Mouse (Mus musculus) intestine, embryonic 16.5 days (tissue): Measurements from ENCODE around the gene Arglu1. TPM values are rescaled to one million over a fixed set of nuclear protein-coding genes. Genes with fewer than 3 reads are reported as not detected.

Source experiments
- ATAC-seq: fragments of 200-750 bp; cut with Nextera tagmentation; 2 replicates; pipeline ENCODE4 v1.8.0; 2017; ENCODE audit warnings: moderate TSS enrichment, moderate library complexity
- H3K27ac ChIP-seq: fragments of 300-500 bp; sonication (generic); 2 replicates; pipeline ENCODE4 v1.5.1; 2014; ENCODE audit warnings: mild to moderate bottlenecking, low read length
- H3K27me3 ChIP-seq: fragments of 300-500 bp; sonication (generic); replicated peaks from 2 replicates; pipeline ENCODE4 v1.6.1; 2014; ENCODE audit warnings: low read length, control low read depth, mixed read lengths; ENCODE audit not compliant: control insufficient read depth, insufficient read depth
- H3K36me3 ChIP-seq: fragments of 300-500 bp; sonication (generic); 2 replicates; pipeline ENCODE4 v1.6.1; 2014; ENCODE audit warnings: low read length, control low read depth; ENCODE audit not compliant: control insufficient read depth, insufficient read depth
- H3K4me1 ChIP-seq: fragments of 300-500 bp; sonication (generic); 2 replicates; pipeline ENCODE4 v1.6.1; 2014; ENCODE audit warnings: low read length, control low read depth, mixed read lengths; ENCODE audit not compliant: control insufficient read depth, insufficient read depth
- H3K4me2 ChIP-seq: fragments of 300-500 bp; sonication (generic); 2 replicates; pipeline ENCODE4 v1.6.1; 2014; ENCODE audit warnings: low read depth, low read length, control low read depth
- H3K4me3 ChIP-seq: fragments of 300-500 bp; sonication (generic); 2 replicates; pipeline ENCODE4 v1.5.1; 2014; ENCODE audit warnings: mild to moderate bottlenecking, low read length
- H3K9ac ChIP-seq: fragments of 300-500 bp; sonication (generic); 2 replicates; pipeline ENCODE4 v1.6.1; 2014; ENCODE audit warnings: low read depth, low read length
- H3K9me3 ChIP-seq: fragments of 300-500 bp; sonication (generic); 2 replicates; pipeline ENCODE4 v1.6.1; 2016; ENCODE audit warnings: low read length, control low read depth; ENCODE audit not compliant: control insufficient read depth
- WGBS: fragments of 180-500 bp; shearing (Covaris S2); extraction: QIAGEN DNeasy Blood & Tissue Kit; methylation state at CpG from one replicate; pipeline ENCODE4 v1.1.7; 2014; 5-methylcytosine and 5-hydroxymethylcytosine counted together
- polyA plus RNA-seq: library from polyadenylated mRNA; unstranded; fragments of >200 nt; fragmentation: Nextera tagmentation; extraction: Ambion mirVana; gene quantifications from 2 replicates; pipeline ENCODE4 v1.2.1, GENCODE M21; 2015

Arglu1 gene
- polyA plus RNA-seq, 1 experiment from 2014 or later: 68.9 TPM

GRCm38 (mm10) chr8:8653343-8653742 is 37.0 kb downstream of the Arglu1 start:
- 51% methylated on average over 5 of the region's 5 CpGs for WGBS
- Histone ChIP-seq H3K9me3 (no peaks in the 10 kb centered on the region), H3K36me3 (no peaks in the 10 kb centered on the region), H3K27me3 (no peaks in the 10 kb centered on the region), H3K9ac (no peak overlapping the region), H3K27ac (no peak overlapping the region), H3K4me3 (no peak overlapping the region), H3K4me2 (no peak overlapping the region), H3K4me1 (peaks cover 31% of the 10 kb centered on the region)
- no peak for ATAC-seq

GRCm38 (mm10) chr8:8652388-8652787 is 37.9 kb downstream of the Arglu1 start:
- Histone ChIP-seq H3K4me2 (no peak overlapping the region), H3K4me3 (no peak overlapping the region), H3K4me1 (peaks cover 30% of the 10 kb centered on the region), H3K27ac (peak overlapping the region; percentile 27; the same call in 1 of the 2 replicates), H3K27me3 (no peaks in the 10 kb centered on the region), H3K36me3 (no peaks in the 10 kb centered on the region), H3K9ac (no peak overlapping the region), H3K9me3 (no peaks in the 10 kb centered on the region)
- WGBS: 71% methylated on average over 4 of the region's 4 CpGs
- peak; percentile 89 for ATAC-seq

GRCm38 (mm10) chr8:8649944-8650343 is 40.4 kb downstream of the Arglu1 start:
- Histone ChIP-seq H3K4me3 (no peak overlapping the region), H3K9ac (no peak overlapping the region), H3K9me3 (no peaks in the 10 kb centered on the region), H3K36me3 (no peaks in the 10 kb centered on the region), H3K27ac (no peak overlapping the region), H3K4me1 (peaks cover 22% of the 10 kb centered on the region), H3K4me2 (no peak overlapping the region), H3K27me3 (no peaks in the 10 kb centered on the region)
- 52% methylated on average over 8 of the region's 8 CpGs for WGBS
- ATAC-seq: no peak

GRCm38 (mm10) chr8:8649536-8649935 is 40.8 kb downstream of the Arglu1 start:
- Histone ChIP-seq H3K4me1 (peaks cover 22% of the 10 kb centered on the region), H3K9ac (no peak overlapping the region), H3K36me3 (no peaks in the 10 kb centered on the region), H3K27ac (no peak overlapping the region), H3K27me3 (no peaks in the 10 kb centered on the region), H3K4me3 (no peak overlapping the region), H3K9me3 (no peaks in the 10 kb centered on the region), H3K4me2 (no peak overlapping the region)
- no peak for ATAC-seq
- 80% methylated on average over 3 of the region's 3 CpGs for WGBS

GRCm38 (mm10) chr8:8648686-8649085 is 41.6 kb downstream of the Arglu1 start:
- H3K4me3 ChIP-seq: no peak overlapping the region
- no peaks in the 10 kb centered on the region for H3K36me3 ChIP-seq
- H3K27me3 ChIP-seq: no peaks in the 10 kb centered on the region
- H3K4me2 ChIP-seq: no peak overlapping the region
- WGBS: 66% methylated on average over 7 of the region's 7 CpGs
- H3K9me3 ChIP-seq: no peaks in the 10 kb centered on the region
- H3K9ac ChIP-seq: no peak overlapping the region
- peak; percentile 30 for ATAC-seq
- 0 out of 2 replicates have a peak overlapping the region, but pooled peaks have one; percentile 13 for H3K27ac ChIP-seq
- peaks cover 20% of the 10 kb centered on the region for H3K4me1 ChIP-seq

- no peak for ATAC-seq
- no peaks in the 10 kb centered on the region for H3K36me3 ChIP-seq
- H3K27ac ChIP-seq: no peak overlapping the region
- no peaks in the 10 kb centered on the region for H3K9me3 ChIP-seq
- 68% methylated on average over 7 of the region's 7 CpGs for WGBS
- H3K4me3 ChIP-seq: no peak overlapping the region
- H3K9ac ChIP-seq: no peak overlapping the region
- H3K4me1 ChIP-seq: peaks cover 19% of the 10 kb centered on the region
- H3K27me3 ChIP-seq: no peaks in the 10 kb centered on the region
- H3K4me2 ChIP-seq: no peak overlapping the region
Measured at GRCm38 (mm10) chr8:8647824-8648223, 42.5 kb downstream of the Arglu1 start.

- Histone ChIP-seq H3K4me3 (no peak overlapping the region), H3K9me3 (no peaks in the 10 kb centered on the region), H3K4me2 (no peak overlapping the region), H3K27me3 (no peaks in the 10 kb centered on the region), H3K27ac (no peak overlapping the region), H3K4me1 (peaks cover 19% of the 10 kb centered on the region), H3K9ac (no peak overlapping the region), H3K36me3 (no peaks in the 10 kb centered on the region)
- WGBS: 65% methylated on average over 3 of the region's 3 CpGs
- ATAC-seq: no peak
Measured at GRCm38 (mm10) chr8:8647319-8647718, 43.0 kb downstream of the Arglu1 start.

- no peak overlapping the region for H3K4me2 ChIP-seq
- H3K36me3 ChIP-seq: no peaks in the 10 kb centered on the region
- no peak overlapping the region for H3K27ac ChIP-seq
- H3K9me3 ChIP-seq: no peaks in the 10 kb centered on the region
- WGBS: 71% methylated on average over 11 of the region's 11 CpGs
- peaks cover 5% of the 10 kb centered on the region for H3K4me1 ChIP-seq
- ATAC-seq: no peak
- no peak overlapping the region for H3K9ac ChIP-seq
- no peak overlapping the region for H3K4me3 ChIP-seq
- no peaks in the 10 kb centered on the region for H3K27me3 ChIP-seq
Measured at GRCm38 (mm10) chr8:8644160-8644915, 46.0 kb downstream of the Arglu1 start.

- no peaks in the 10 kb centered on the region for H3K27me3 ChIP-seq
- H3K4me2 ChIP-seq: no peak overlapping the region
- no peaks in the 10 kb centered on the region for H3K4me1 ChIP-seq
- WGBS: 31% methylated on average over 4 of the region's 4 CpGs
- ATAC-seq: no peak
- no peak overlapping the region for H3K4me3 ChIP-seq
- H3K9ac ChIP-seq: no peak overlapping the region
- no peaks in the 10 kb centered on the region for H3K36me3 ChIP-seq
- no peak overlapping the region for H3K27ac ChIP-seq
- H3K9me3 ChIP-seq: no peaks in the 10 kb centered on the region
Measured at GRCm38 (mm10) chr8:8640264-8640588, 50.1 kb downstream of the Arglu1 start.
